Mouse (Mus musculus) hematopoietic stem cell, adult 5-6 weeks (primary cell): ENCODE measurements around the gene Nt5c1a. TPM values are rescaled to one million over a fixed set of nuclear protein-coding genes. Genes with fewer than 3 reads are reported as not detected.

ENCODE experiments used
- ATAC-seq, 2 experiments: fragments of 125-278 bp in 1 of 2; replicated peaks in 1 of 2; 2 replicates each; pipeline ENCODE4 v1.8.0; 2016 to 2017; ENCODE audit warnings: inconsistent platforms in 2 of 2, mild to moderate bottlenecking in 2 of 2, moderate number of reproducible peaks in 2 of 2, low read depth in 1 of 2, moderate TSS enrichment in 1 of 2; ENCODE audit not compliant: low FRiP score in 2 of 2, poor library complexity in 2 of 2, severe bottlenecking in 2 of 2, insufficient read depth in 1 of 2, low TSS enrichment in 1 of 2
- total RNA-seq: library from RNA; stranded (forward); fragments of 172-1452, 232-1000 nt; gene quantifications from 2 replicates; pipeline ENCODE4 v1.2.3, GENCODE M21; 2017

Nt5c1a gene
- total RNA-seq, 1 experiment from 2014 or later = not detected

DNA sequence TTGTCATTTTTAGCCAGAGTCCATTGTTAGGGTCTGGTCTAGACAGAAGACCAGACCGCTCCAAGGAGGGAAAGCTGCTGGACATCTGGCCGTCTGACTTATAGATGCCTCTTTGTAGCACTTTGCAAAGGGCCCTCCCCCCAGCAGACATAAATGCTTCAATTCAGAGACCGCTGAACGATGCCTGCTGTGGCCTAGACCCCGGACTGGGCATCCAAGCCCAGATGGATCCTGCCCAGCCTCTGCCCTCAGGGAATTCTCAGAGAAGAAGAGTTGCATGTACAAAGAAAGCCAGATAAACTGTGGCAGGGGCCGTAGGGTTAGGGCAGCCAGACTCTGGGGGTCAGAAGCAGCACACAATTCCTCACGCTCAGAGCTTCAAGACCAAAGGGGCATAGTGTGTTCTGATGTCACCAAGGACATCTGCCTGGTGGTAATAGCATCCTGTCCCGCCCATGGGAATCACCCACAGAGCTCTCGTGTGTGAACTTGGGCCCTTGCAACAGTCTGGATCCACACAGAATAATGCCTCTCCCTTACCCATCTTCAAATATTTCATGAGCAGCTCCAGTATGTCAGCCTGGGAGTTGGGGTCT lies 34.6 kb downstream of the Nt5c1a start:
- no peak for ATAC-seq

DNA sequence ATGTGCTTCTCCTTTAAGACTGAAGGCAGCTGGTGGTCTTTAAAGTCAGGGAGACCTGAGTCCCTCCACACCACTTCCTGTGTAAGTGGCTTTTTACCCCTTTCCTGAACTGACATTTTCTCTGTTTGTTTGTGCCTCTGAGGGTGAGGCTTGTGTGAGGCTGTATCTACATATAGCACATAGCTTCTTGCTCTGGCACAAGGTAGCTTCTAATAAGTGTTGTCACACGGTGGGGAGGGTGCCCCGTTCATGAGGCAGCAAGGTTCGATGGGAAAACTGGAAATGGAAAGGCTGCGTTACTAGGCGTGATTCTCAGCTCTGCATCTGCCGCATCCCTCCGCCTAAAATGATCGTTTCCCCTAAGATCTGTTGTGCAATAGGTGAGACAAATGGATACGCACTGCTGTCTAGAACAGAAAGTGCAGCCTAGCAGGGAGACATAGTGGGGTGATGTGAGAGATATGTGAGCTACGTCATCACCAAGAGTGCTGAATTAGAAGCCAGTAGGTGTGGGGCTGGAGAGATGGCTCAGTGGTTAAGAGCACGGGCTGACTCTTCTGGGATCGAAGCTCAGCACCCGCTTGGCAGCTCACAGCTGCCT lies 35.2 kb downstream of the Nt5c1a start:
- ATAC-seq = no peak

DNA sequence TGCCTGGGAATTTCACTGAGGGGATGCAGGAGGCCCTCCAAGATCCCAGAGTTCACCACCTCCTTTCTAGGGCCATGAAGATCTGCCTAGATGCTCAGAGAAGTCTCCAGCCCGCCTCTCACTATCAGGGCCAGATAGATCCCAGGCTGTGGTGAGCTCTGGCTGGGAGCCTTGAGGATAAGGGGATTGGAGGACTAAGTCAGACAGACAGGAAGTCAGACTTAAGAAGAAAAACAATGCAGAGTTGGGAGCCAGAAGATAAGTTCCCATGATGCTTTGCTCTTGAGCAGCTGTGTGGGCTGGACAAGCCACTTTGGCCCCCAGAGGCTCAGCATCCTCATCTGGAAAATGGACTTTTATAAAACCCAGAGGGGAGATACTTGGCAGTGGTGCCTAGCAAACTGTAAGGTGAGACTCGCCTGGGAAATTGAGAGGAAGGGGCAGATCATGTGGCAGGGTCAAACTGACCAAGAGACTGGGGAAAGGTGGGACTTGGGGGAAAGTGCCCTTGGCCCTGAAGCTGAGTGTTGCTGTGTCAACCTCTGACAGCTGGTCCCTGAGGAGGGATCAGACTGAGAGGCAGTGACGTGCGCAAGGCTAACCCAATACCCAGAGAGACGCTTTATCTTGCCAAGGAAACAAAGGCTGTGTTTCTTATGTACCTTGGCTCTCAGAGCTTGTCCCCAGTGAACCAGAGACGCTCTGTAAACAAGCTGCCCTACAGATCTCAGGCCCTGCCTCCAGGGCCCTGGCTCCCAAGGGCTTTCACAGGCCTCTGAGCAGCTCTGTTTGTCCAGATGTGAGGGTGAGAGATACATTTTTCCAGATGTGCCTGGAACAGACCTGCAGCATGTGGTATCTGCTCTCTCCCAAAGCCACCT lies 36.3 kb downstream of the Nt5c1a start:
- ATAC-seq = no peak

DNA sequence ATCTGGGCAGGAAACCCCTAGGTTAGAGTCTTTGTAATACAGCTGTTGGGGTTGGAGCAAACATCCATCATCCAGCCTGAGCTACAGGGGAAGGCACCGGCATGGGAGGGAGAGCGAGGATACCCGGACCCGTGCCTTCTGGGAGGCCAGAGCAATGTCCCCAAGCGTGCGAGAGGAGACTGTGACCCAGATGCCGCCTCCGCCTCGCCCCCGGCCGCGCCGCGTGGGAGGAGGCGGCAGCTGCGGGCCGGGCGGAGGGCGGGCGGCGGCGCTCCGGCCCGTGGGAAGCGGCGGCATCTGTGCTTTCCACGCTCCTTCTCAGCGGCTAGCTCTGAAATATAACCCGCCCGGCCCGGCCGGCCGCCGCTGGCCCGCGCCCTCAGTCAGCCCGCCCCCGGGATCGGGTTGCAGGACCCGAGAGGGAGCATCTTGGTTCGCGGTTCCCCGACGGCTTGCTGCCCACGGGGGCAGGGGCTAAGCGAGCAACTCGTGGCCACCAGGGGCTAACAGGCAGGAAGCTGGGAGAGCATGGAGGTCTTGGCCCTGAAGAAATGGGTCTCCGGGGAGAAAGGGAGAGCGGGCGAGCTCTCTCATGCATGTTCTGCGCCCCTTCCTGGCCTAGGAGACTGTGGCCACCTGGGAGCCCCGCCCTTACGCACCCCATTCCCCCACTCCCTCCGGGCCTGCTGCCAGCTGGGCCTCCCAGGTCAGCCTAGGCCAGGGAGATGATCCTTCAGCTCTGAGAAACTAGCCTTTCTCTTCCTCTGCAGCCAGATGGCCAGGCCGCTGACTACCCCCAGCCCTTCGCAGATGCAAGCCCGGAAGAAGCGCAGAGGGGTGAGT lies 38.3 kb downstream of the Nt5c1a start:
- ATAC-seq = 0 out of 4 replicates have a peak, but pooled peaks have one; percentile 3 to 14

DNA sequence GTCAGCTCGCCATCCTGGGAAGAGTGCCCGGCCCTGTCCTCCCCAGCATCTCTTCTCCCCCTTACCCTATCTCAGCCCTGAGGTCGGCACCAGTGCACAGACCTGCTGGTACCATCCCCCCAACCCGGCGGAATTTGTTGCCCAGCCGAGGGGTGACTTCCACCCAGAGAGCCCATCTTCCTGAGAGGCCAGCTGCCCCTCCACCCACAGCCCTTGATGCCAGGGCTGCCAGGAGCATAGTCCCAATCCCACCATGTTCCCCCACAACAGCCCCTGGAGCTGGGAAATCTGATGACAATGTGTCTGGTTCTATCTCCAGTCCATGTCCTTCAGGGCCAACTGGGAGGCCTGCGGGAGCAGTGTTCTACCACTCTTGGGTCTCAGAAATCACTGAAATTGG lies 44.9 kb downstream of the Nt5c1a start:
- ATAC-seq = no peak

DNA sequence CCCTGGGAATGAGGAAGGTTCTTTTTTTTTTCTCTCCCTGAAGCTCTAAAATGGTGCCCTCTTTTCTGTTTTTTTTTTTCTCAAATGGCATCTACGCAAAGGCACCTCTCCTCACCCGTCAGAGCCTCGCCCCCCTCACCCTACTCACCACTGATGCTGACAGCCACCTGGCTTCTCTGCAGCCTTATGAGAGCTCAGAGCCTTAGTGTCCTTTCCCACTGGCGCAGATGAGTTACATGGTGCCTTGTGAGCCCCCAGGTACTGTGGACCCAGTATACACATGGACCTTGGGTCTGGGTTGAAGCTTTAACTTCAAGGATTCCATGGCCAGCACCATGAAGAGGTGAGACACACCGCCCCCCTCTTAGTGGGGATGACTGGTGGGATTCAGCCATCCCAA lies 45.3 kb downstream of the Nt5c1a start:
- no peak for ATAC-seq

DNA sequence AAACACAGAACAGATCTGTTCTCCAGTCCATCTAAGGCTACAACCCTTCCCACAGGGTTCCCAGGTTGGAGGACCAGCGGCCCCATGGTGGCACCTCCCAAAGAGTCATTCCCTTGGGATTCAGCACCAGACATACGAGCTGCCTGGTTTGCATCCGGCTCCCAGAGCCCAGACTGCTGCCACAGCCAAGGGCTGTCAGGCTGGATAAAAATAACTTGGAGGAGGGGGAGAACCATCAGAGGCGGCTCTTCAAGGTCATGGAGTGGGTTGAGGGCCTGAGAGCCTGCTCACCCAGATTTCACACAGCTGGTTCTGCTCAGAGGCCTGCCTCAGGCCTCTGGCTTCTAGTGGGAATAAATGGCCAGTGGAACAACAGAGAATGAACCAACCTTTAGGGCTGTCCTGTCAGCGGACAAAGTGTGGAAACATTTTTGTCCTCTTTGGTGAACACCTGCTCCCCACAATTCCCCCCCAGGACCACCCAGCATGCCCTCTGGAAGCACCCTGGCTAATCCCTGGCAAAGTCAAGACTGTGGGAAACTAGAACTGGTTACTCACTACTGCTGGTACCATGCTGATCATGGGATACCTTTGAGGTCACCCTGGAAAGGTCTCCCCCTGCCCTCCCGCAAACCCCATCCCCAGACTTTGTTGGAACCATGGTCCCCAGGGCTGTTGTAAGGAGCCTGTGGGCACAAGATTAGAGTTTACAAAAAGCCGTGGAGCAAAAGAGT lies 46.0 kb downstream of the Nt5c1a start:
- no peak for ATAC-seq

DNA sequence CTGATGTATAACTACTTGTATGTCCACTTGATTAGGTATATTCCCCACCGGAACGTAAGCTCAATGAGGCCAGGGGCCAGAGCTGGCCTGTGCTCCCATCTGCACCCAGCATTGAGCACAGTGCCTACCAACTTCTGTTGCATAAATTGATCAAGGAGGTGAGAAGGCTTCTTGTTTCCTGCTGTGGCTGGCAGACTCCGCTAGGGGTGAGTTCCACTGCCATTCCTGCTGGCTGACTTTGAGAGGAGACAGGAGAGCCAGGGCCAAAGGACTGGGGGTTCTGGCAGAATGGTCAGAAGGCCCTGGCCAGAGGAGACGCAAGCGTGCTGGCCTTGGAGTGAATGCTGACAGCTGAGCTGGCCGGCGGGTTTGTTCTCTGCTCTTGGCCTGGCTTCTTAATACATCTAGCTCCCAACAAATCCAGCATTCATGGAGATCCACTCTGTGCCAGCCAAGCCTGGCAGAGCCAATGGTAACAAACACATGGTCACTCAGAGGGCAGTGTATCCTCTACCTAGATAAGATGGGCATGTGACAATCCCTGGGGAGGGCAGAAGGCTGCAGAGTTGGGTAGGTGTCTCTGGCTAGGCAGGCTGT lies 47.8 kb downstream of the Nt5c1a start:
- ATAC-seq = no peak

DNA sequence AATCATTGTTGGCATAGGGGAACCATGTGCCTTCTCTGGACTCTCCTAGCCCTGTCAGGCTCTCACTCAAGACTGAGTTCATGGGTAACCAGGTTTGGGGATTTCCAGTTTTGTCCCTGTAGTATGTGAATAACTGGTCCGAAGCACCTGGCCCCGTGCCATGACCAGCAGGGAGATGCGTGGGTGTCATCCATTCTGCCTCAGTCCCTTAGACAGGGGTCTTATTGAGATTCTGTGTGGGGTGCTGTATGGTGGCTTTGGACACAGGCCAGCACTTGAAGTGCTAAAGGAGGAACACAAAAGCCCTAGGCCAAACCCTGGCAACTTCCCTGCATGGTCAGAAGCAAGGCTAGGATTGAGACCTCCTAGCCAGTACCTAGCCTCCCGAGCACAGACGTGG lies 50.9 kb downstream of the Nt5c1a start:
- no peak for ATAC-seq

DNA sequence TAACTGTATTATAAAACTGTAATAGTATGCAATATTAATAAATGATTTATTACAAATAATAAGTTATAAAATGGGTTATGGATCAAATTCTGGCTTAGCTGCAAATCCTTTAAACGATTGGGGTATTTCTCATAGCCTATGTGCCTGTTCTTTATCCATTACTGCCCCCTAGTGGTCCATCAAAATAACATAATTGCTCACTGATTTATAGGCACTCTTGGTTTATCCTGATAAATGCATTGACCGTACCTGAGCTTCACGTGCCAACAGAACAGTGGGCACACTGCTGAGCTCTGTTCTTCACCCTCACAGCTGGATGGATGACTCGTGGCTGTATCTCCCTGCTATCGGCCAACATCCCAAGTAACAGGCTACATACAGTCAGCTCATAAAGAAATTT lies 53.3 kb downstream of the Nt5c1a start:
- ATAC-seq = peak; percentile 56 to 64; a peak in 3 of 4 replicates

DNA sequence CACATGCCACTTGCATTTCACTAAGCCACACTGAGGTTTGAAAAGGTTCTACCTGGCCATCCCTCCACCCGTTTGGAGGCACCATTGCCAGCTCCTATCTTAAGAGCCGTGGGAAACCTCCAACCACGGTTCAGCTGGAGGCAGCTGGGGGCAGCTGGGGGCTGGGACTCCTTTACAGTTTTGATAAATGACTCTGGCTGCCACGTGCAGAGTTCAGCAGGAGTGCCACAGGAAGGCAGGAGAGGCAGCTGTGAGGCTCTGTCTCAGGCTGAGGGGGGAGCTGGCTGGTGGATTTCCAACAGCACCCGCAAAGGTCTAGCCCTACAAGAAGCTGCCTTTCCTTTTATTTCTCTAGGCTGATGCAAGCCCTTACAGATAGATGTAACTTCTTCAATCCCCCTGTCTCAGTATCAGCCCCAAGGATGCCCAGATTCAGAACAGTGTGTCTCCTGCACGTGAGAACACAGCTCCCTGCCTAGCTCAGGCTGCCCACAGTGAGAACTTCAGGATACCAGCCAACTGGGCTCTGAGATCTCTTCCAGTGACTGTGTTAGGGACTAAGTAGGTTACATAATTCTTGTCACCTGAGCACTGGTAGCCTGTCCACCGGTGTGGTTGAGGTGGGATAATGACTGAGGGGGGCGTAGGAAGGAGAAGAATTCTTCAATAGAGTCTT lies 58.9 kb downstream of the Nt5c1a start:
- ATAC-seq = peak; percentile 84 to 87

DNA sequence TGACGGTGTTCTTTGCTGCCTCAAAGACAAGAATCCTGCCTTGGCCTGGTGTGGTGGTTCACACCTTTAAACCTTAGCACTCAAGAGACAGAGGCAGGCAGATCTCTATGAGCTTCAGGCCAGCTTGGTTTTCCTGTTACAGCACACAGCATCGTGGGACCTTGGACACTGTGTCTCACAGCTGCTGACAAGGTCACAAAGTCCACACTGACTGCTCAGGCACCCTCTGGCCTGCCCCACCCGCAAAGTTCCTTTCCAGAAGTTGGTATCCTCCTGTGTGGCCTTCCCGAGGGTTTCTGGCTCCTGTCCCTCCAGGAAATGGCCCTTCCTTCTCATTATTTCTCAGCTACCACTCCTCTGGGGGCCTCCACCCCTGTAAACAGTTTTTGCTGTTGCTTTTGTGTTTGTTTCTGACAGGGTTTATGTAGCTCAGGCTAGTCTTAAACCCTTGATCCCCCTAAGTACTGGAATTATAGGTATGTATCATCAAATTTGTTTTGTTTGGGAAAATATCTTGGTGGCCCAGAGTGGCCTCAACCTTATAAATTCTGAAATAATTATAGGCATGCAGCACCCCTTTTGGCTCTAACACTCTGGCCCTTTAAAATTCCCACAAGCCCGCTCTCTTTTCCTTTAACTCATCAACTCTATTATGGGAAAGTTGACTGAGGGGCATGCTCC lies 60.6 kb downstream of the Nt5c1a start, which contains the start of gene Pabpc4:
Gene Pabpc4 (plus strand): TSS at position 631 of the 681 bp plus-strand sequence.
- ATAC-seq = no peak
